Mouse (Mus musculus) left cerebral cortex, postnatal 25 days (tissue): ENCODE measurements at regions not wholly inside any gene's neighbourhood (a gene's known extent, or its start where the extent isn't known, plus 50 kb on each side); places are given as distances from the start of the nearest gene placed in this dataset.

ENCODE experiments used
- DNase-seq, 2 experiments: peaks; one replicate each; pipeline ENCODE4 v3.0.0; 2022; ENCODE audit warnings: low spot score in 2 of 2, mixed read lengths in 1 of 2
- intact Hi-C: fragments of 180-260 bp; cut with DNase I; formaldehyde crosslinking; loops from one replicate; pipeline ENCODE4 v1.15.1; 2025

- peak; percentile 3 to 24 for DNase-seq
- intact Hi-C loops: no loop called here
Measured at GRCm38 (mm10) chr5:80178723-80179122, 841.2 kb upstream of the Adgrl3 start.

GRCm38 (mm10) chr5:80180280-80180679 is 839.7 kb upstream of the Adgrl3 start:
- no peak for DNase-seq
- intact Hi-C loops: no loop called here

GRCm38 (mm10) chr5:80192418-80192817 is 827.5 kb upstream of the Adgrl3 start:
- no peak for DNase-seq
- intact Hi-C loops: no loop called here

GRCm38 (mm10) chr5:80199626-80200025 is 820.3 kb upstream of the Adgrl3 start:
- intact Hi-C loops: no loop called here
- no peak for DNase-seq

GRCm38 (mm10) chr5:80248530-80249122 is 771.3 kb upstream of the Adgrl3 start:
- intact Hi-C loops: no loop called here
- no peak for DNase-seq

GRCm38 (mm10) chr5:80251961-80252360 is 768.0 kb upstream of the Adgrl3 start:
- no peak for DNase-seq
- intact Hi-C loops: no loop called here

- DNase-seq: peak in 1 of 2 experiments; percentile 5
Measured at GRCm38 (mm10) chr5:80255046-80255445, 764.9 kb upstream of the Adgrl3 start.

GRCm38 (mm10) chr5:80274589-80274988 is 745.3 kb upstream of the Adgrl3 start:
- no peak for DNase-seq
- intact Hi-C loops: no loop called here

More at GRCm38 (mm10) chr5:80255046-80255445, 764.9 kb upstream of the Adgrl3 start:
- intact Hi-C loops: no loop called here

GRCm38 (mm10) chr5:80275232-80275866 is 744.6 kb upstream of the Adgrl3 start:
- DNase-seq: no peak
- intact Hi-C loops: no loop called here
